Comparison of ENCODE assay signal across 8 mouse cellular contexts in the genomic region with DNA sequence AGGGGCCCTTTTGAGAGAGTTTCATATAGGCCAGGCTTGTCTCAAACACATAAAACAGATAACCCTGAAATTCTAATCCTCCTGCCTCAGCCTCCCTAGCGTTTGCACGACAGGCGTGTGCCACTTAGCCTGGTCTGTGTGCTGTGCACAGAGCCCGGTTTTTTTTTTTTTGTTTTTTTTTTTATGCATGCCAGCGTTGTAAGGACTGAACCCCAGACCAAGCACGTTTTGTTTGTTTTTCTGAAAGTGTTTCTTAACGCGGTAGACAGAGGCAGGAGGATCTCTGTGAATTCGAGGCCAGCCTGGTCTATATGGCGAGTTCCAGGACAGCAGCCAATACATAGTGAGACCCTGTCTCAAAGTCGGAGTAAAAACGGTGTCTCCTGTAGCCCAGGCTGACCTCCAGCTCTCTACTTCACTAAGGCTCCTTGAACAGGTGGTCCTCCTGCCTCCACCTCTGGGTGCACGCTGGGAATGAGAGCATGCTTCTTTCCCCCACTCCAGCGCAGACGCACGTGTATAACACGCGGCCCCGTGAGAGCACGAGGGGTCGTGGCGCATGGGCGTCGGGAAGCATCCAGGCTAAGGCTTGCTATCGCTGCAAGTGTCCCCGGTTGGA. TPM values are rescaled to one million over a fixed set of nuclear protein-coding genes. Genes with fewer than 3 reads are reported as not detected.
DNase-seq lines count a peak whose midpoint lies in the region; ATAC-seq and TF ChIP-seq lines count a peak whose summit lies in the region.

Gene Ssbp4, minus strand, starts transcription at position 124 of the 619 bp plus-strand sequence.

- TF ChIP-seq CTCF in lung, adult 2 months (IDR thresholded peaks at IDR 0.05; ENCODE audit: insufficient read depth, low read length): no peak
- no peak for TF ChIP-seq CTCF in brain, embryonic 14.5 days (IDR thresholded peaks at IDR 0.05; ENCODE audit: borderline replicate concordance, extremely low read depth, insufficient read depth, insufficient read length)

- peak; percentile 1; the same call in 1 of the 2 replicates for ATAC-seq in midbrain, embryonic 13.5 days

- TF ChIP-seq POLR2A in lung, adult 2 months (IDR thresholded peaks at IDR 0.05; ENCODE audit: borderline replicate concordance, extremely low read depth, low read depth, low read length): no peak
- no peak for TF ChIP-seq POLR2A in brain, embryonic 14.5 days (IDR thresholded peaks at IDR 0.05; ENCODE audit: borderline replicate concordance, extremely low read depth, insufficient read depth, insufficient read length, poor library complexity, severe bottlenecking)

- H3K27me3 ChIP-seq in midbrain, embryonic 13.5 days: no peaks in the 10 kb centered on the region

- H3K27ac ChIP-seq in midbrain, embryonic 13.5 days: peak within 1 kb of the TSS; percentile 90

- no peaks in the 10 kb centered on the region for H3K9me3 ChIP-seq in midbrain, embryonic 13.5 days

- peak within 1 kb of the TSS; percentile 91 for H3K4me3 ChIP-seq in lung, adult 2 months (replicated peaks; ENCODE audit: extremely low read depth, low read depth, low read length)
- H3K4me3 ChIP-seq in midbrain, embryonic 13.5 days (replicated peaks): peak within 1 kb of the TSS; percentile 77

- peaks cover 6% of the 10 kb centered on the region; the same call in 1 of the 2 replicates for H3K36me3 ChIP-seq in midbrain, embryonic 13.5 days

- H3K4me2 ChIP-seq in midbrain, embryonic 13.5 days (replicated peaks): peak within 1 kb of the TSS; percentile 81

- DNase-seq in lung, adult 2 months: no peak
- no peak for DNase-seq in lung, postnatal 10 days
- DNase-seq in brain, embryonic 14.5 days (ENCODE audit: low read depth): no peak
- no peak for DNase-seq in gonadal fat pad, adult 2 months (ENCODE audit: low read depth)
- no peak for DNase-seq in layer of hippocampus, postnatal 10 days (ENCODE audit: low spot score in 2 of 2)
- no peak for DNase-seq in retina, embryonic 14.5 days (ENCODE audit: low spot score)
- no peak for DNase-seq in right cerebral cortex, postnatal 36 days (ENCODE audit: low spot score in 2 of 2)

- peak within 1 kb of the TSS; percentile 92 for H3K9ac ChIP-seq in midbrain, embryonic 13.5 days (replicated peaks)

- H3K4me1 ChIP-seq in lung, adult 2 months (ENCODE audit: control insufficient read depth, insufficient read depth, low read length): peaks cover 19% of the 10 kb centered on the region
- H3K4me1 ChIP-seq in midbrain, embryonic 13.5 days (replicated peaks): peaks cover 74% of the 10 kb centered on the region

- 3% methylated on average over 26 of the region's 26 CpGs for WGBS in lung, adult 2 months
- 4% methylated on average over 26 of the region's 26 CpGs for WGBS in midbrain, embryonic 13.5 days

RNA-seq across cellular contexts. Expression of gene Ssbp4, which starts in this region (rescaled TPM):
- polyA plus RNA-seq in lung, adult 2 months (2012; rRNA removed): 228 and 351 TPM in 2 replicates
- polyA plus RNA-seq in brain, embryonic 14.5 days (2012; rRNA removed): 202 and 236 TPM in 2 replicates
- 188 and 229 TPM in 2 replicates for polyA plus RNA-seq in gonadal fat pad, adult 2 months (2012; rRNA removed)
- 100 to 1,000 TPM; 225 to 240 TPM for total RNA-seq in layer of hippocampus, postnatal 10 days (2021)
- polyA plus RNA-seq in midbrain, embryonic 13.5 days (2015; fragmentation: Nextera tagmentation; extraction: Ambion mirVana): 123 and 129 TPM in 2 replicates
